Mouse (Mus musculus) midbrain, embryonic 15.5 days (tissue): Measurements from ENCODE around the gene Suco. TPM values are rescaled to one million over a fixed set of nuclear protein-coding genes. Genes with fewer than 3 reads are reported as not detected.
A peak's percentile ranks its signal among the peaks of the same experiment; 100 is the strongest.

Experiments
- ATAC-seq: fragments of 200-750 bp; cut with Nextera tagmentation; replicated peaks from 2 replicates; pipeline ENCODE4 v1.8.0; 2017; ENCODE audit warnings: moderate TSS enrichment
- H3K27ac ChIP-seq: fragments of 300-500 bp; sonication (generic); 2 replicates; pipeline ENCODE4 v1.5.1; 2015; ENCODE audit warnings: mild to moderate bottlenecking, inconsistent platforms
- H3K27me3 ChIP-seq: fragments of 300-500 bp; sonication (generic); replicated peaks from 2 replicates; pipeline ENCODE4 v1.6.1; 2015; ENCODE audit warnings: inconsistent platforms
- H3K36me3 ChIP-seq: fragments of 300-500 bp; sonication (generic); replicated peaks from 2 replicates; pipeline ENCODE4 v1.6.1; 2015; ENCODE audit warnings: inconsistent platforms
- H3K4me1 ChIP-seq: fragments of 300-500 bp; sonication (generic); 2 replicates; pipeline ENCODE4 v1.6.1; 2015; ENCODE audit warnings: inconsistent platforms
- H3K4me2 ChIP-seq: fragments of 300-500 bp; sonication (generic); 2 replicates; pipeline ENCODE4 v1.6.1; 2015; ENCODE audit warnings: inconsistent platforms, mild to moderate bottlenecking, moderate library complexity
- H3K4me3 ChIP-seq: fragments of 300-500 bp; sonication (generic); 2 replicates; pipeline ENCODE4 v1.5.1; 2015; ENCODE audit warnings: mild to moderate bottlenecking, inconsistent platforms
- H3K9ac ChIP-seq: fragments of 300-500 bp; sonication (generic); 2 replicates; pipeline ENCODE4 v1.6.1; 2015; ENCODE audit warnings: mild to moderate bottlenecking, inconsistent platforms
- H3K9me3 ChIP-seq: fragments of 300-500 bp; sonication (generic); 2 replicates; pipeline ENCODE4 v1.6.1; 2016; ENCODE audit warnings: inconsistent platforms
- WGBS: fragments of 180-500 bp; shearing (Covaris S2); methylation state at CpG from one replicate; pipeline ENCODE4 v1.1.7; 2015; ENCODE audit warnings: mixed read lengths; 5-methylcytosine and 5-hydroxymethylcytosine counted together
- polyA plus RNA-seq: library from polyadenylated mRNA; unstranded; fragments of >200 nt; fragmentation: Nextera tagmentation; extraction: Ambion mirVana; gene quantifications from 2 replicates; pipeline ENCODE4 v1.2.1, GENCODE M21; 2015

Gene Suco
- polyA plus RNA-seq, 1 experiment from 2014 or later, result 18.4 TPM

DNA sequence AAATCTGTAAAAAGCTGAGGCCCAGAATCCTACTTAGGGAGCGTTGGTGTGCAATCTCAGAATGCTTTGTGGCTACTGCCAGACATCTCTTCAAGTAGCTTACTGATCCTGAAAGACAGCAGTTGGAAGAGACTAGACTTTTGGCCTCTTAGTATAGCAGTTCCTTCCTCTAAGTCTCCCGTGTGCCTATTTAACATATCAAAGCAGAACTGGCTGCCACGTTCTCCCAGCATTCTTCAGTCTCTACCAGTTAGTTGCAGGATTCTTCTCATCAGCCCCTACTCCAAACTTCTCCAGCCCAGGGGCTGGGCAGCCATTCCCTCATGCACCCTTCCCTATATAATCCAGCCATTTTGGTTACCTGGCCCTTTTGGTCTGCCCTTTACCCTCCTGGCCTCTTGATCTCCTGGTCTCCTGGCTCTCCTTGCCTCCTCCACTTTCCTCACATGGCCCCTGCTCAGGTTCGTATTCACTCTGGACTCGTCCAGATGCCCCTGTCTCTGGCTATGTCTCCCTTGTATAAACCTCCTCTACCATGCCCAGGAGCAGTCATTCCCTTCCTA is 1.2 kb upstream of the Suco start:
- no peak for ATAC-seq
- Histone ChIP-seq H3K4me1 (peaks cover 29% of the 10 kb centered on the region), H3K4me3 (peak overlapping the region; percentile 96), H3K27me3 (no peaks in the 10 kb centered on the region), H3K9me3 (no peaks in the 10 kb centered on the region), H3K9ac (peak overlapping the region; percentile 31), H3K27ac (peak overlapping the region; percentile 65), H3K36me3 (no peaks in the 10 kb centered on the region), H3K4me2 (peak overlapping the region; percentile 94)
- 19% methylated on average over 5 of the region's 5 CpGs for WGBS

DNA sequence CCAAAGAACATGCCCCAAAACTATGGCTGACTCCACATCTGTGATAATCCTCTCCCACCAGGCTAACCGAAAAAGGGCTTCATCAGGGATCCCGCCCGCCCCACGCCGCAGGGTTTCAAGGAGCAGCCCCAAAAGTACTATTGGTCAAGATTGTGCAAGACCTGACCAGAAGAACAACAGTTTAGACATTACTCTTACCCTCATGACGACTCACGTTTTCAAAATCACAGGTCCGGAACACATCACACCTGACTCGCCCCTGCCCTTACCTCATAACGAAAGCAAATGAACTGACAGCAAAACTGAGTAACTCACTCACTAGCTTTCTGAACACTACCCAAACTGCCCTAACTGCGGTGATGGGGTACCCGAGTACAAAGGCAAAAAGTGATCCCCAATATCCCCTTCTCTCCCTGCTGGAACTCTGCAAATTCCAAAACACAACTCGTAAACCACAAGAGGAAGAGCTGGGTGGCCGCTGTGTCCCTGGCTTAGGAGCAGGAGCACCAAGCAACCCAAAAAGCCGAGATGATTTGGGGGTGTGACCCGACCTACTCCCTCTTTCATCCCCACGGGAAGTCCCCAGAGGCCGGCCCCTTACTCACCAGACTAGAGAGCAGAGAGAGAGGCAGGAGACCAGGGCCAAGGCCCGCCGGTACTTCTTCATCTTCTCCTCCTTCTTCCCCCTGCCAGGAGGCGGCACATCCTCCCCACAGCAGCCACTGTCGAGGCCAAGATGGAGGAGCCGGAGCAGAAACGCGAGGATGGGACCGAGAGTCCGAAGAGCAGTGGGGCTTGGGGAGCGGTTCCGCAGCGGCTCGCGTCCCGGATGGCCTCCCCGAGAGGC is 553 bp downstream of the Suco start:
- no peaks in the 10 kb centered on the region for H3K27me3 ChIP-seq
- under 1% methylated on average over 34 of the region's 34 CpGs for WGBS
- peak overlapping the region; percentile 94 for H3K4me2 ChIP-seq
- H3K9ac ChIP-seq, result peak overlapping the region; percentile 93
- peak overlapping the region; percentile 98 for H3K27ac ChIP-seq
- no peaks in the 10 kb centered on the region for H3K9me3 ChIP-seq
- peaks cover 29% of the 10 kb centered on the region for H3K4me1 ChIP-seq
- ATAC-seq, result peak; percentile 54
- peak overlapping the region; percentile 96 for H3K4me3 ChIP-seq
- H3K36me3 ChIP-seq, result no peaks in the 10 kb centered on the region

DNA sequence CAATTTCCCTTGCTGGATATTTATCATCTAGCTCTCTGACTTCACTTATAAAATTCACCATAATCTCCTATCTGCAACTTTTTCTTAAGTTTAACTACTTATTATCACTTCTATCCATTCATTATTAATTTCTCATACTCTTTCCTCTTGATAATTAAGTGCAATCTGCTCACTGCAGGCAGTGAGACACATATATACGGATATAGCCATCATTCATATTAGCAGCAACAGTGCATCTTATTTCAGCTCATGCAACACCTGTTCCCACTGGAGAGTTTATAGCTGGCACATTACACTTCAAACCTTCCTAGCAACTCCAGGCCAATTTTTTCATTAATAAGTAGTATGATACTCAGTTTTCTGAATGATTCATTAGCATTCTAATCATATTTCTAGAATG is 7.1 kb downstream of the Suco start:
- Histone ChIP-seq H3K36me3 (no peaks in the 10 kb centered on the region), H3K9ac (no peak overlapping the region), H3K9me3 (no peaks in the 10 kb centered on the region), H3K27me3 (no peaks in the 10 kb centered on the region), H3K4me2 (no peak overlapping the region), H3K27ac (no peak overlapping the region), H3K4me1 (peaks cover 9% of the 10 kb centered on the region), H3K4me3 (no peak overlapping the region)
- ATAC-seq, result no peak
- 85% methylated on average over 1 of the region's 1 CpGs for WGBS

DNA sequence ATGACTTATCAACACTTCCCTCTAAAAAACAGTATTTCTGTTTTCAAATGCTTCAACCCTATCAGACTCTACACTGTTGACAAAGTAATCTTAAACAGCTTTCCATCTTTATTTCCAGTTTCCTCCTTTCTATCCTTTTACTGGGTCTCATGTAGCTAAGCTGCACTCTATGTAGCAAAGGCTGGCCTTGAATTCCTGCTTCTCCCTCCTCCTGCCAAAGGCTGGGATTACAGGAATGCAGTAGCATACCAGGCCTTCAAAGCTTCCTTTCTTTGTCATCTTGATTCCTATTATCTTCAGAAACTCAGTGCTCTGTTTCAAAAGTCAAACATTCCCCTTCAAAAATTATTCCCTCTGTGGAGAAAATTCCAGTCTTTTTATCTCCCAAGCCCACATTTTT is 8.1 kb downstream of the Suco start:
- no peak overlapping the region for H3K4me2 ChIP-seq
- no peaks in the 10 kb centered on the region for H3K36me3 ChIP-seq
- H3K27ac ChIP-seq, result no peak overlapping the region
- ATAC-seq, result no peak
- H3K4me1 ChIP-seq, result no peaks in the 10 kb centered on the region
- H3K4me3 ChIP-seq, result no peak overlapping the region
- no peaks in the 10 kb centered on the region for H3K27me3 ChIP-seq
- H3K9ac ChIP-seq, result no peak overlapping the region
- H3K9me3 ChIP-seq, result no peaks in the 10 kb centered on the region

GRCm38 (mm10) chr1:161863742-161864141 is 12.7 kb downstream of the Suco start:
- H3K4me3 ChIP-seq, result no peak overlapping the region
- H3K27me3 ChIP-seq, result no peaks in the 10 kb centered on the region
- no peaks in the 10 kb centered on the region for H3K36me3 ChIP-seq
- no peaks in the 10 kb centered on the region for H3K9me3 ChIP-seq
- no peak overlapping the region for H3K4me2 ChIP-seq
- H3K9ac ChIP-seq, result no peak overlapping the region
- no peak for ATAC-seq
- no peaks in the 10 kb centered on the region for H3K4me1 ChIP-seq
- H3K27ac ChIP-seq, result no peak overlapping the region
- WGBS, result 84% methylated on average over 2 of the region's 2 CpGs

DNA sequence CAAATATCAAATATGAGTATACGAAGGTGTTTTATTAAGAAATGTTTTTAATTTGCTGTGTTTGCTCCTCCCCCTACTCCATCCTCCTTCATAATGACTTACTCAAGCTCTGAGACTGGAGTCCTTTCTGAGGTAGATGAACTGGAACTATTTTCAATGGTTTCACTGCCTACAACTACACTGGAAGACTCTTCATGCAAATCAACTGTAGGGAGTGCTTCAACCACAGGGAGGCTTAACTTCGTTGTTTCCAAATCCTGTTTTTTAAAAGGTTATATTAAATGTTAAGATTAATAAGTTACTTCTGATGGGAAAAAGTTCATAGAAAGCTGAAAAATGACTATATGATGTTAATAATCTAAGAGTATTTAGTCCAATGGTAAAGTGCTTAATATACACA is 17.2 kb downstream of the Suco start:
- Histone ChIP-seq H3K4me1 (no peaks in the 10 kb centered on the region), H3K27me3 (no peaks in the 10 kb centered on the region), H3K9me3 (no peaks in the 10 kb centered on the region), H3K27ac (no peak overlapping the region), H3K4me3 (no peak overlapping the region), H3K9ac (no peak overlapping the region), H3K36me3 (no peaks in the 10 kb centered on the region; the same call in 1 of the 2 replicates), H3K4me2 (no peak overlapping the region)
- ATAC-seq, result no peak
- 97% methylated on average over 2 of the region's 2 CpGs for WGBS

- Histone ChIP-seq H3K4me1 (no peaks in the 10 kb centered on the region), H3K36me3 (peaks cover 14% of the 10 kb centered on the region), H3K4me3 (no peak overlapping the region), H3K9me3 (no peaks in the 10 kb centered on the region), H3K27ac (no peak overlapping the region), H3K27me3 (no peaks in the 10 kb centered on the region), H3K4me2 (no peak overlapping the region), H3K9ac (no peak overlapping the region)
- no peak for ATAC-seq
- 92% methylated on average over 2 of the region's 2 CpGs for whole genome bisulfite sequencing
These were observed 49.8 kb downstream of the Suco start for GRCm38 (mm10) chr1:161826677-161827076.

GRCm38 (mm10) chr1:161809428-161809827 is 67.1 kb downstream of the Suco start:
- Histone ChIP-seq H3K27me3 (no peaks in the 10 kb centered on the region), H3K36me3 (no peaks in the 10 kb centered on the region)
- WGBS, result 92% methylated on average over 5 of the region's 5 CpGs

GRCm38 (mm10) chr1:161808980-161809379 is 67.5 kb downstream of the Suco start:
- no peak overlapping the region for H3K27ac ChIP-seq
- H3K4me2 ChIP-seq, result no peak overlapping the region
- no peaks in the 10 kb centered on the region for H3K9me3 ChIP-seq
- H3K27me3 ChIP-seq, result no peaks in the 10 kb centered on the region
- no peak overlapping the region for H3K4me3 ChIP-seq
- no peak overlapping the region for H3K9ac ChIP-seq
- H3K36me3 ChIP-seq, result no peaks in the 10 kb centered on the region
- 82% methylated on average over 6 of the region's 6 CpGs for WGBS
- no peaks in the 10 kb centered on the region for H3K4me1 ChIP-seq
- no peak for ATAC-seq

More at GRCm38 (mm10) chr1:161809428-161809827, 67.1 kb downstream of the Suco start:
- Histone ChIP-seq H3K4me1 (no peaks in the 10 kb centered on the region), H3K9ac (no peak overlapping the region), H3K27ac (no peak overlapping the region), H3K4me3 (no peak overlapping the region), H3K9me3 (no peaks in the 10 kb centered on the region), H3K4me2 (no peak overlapping the region)
- no peak for ATAC-seq

DNA sequence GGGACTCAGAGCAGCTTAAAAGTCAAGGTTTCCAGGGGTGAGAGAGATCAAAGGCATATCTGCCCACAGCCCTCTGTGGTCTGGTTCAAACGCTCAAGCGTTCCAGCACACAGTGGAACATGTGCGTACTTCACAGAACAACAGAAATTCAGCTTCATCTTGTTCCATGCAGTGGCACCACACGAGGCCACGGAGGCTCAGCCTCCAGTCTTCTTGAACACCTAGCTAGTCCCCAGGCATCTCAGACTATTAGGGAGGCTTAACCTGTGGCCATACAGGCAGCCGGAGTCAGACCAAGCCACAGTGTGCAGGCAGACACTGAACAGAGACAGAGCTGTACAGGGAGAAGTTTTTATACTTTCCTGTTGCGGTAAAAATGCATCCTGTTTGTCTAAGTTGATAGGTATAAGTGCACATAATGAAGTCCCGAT is 71.9 kb downstream of the Suco start:
- Histone ChIP-seq H3K36me3 (no peaks in the 10 kb centered on the region), H3K4me1 (no peaks in the 10 kb centered on the region), H3K9ac (no peak overlapping the region), H3K4me3 (no peak overlapping the region), H3K9me3 (no peaks in the 10 kb centered on the region), H3K27me3 (no peaks in the 10 kb centered on the region), H3K27ac (no peak overlapping the region), H3K4me2 (no peak overlapping the region)
- 85% methylated on average over 8 of the region's 8 CpGs for WGBS
- ATAC-seq, result no peak

GRCm38 (mm10) chr1:161801321-161801720 is 75.2 kb downstream of the Suco start:
- ATAC-seq, result no peak
- Histone ChIP-seq H3K9me3 (no peaks in the 10 kb centered on the region), H3K4me2 (no peak overlapping the region), H3K4me1 (no peaks in the 10 kb centered on the region), H3K27me3 (no peaks in the 10 kb centered on the region), H3K4me3 (no peak overlapping the region), H3K9ac (no peak overlapping the region), H3K36me3 (no peaks in the 10 kb centered on the region), H3K27ac (no peak overlapping the region)
- 86% methylated on average over 2 of the region's 2 CpGs for WGBS

GRCm38 (mm10) chr1:161800256-161800655 is 76.2 kb downstream of the Suco start:
- Histone ChIP-seq H3K4me1 (no peaks in the 10 kb centered on the region), H3K4me2 (no peak overlapping the region), H3K9ac (no peak overlapping the region), H3K27ac (no peak overlapping the region), H3K27me3 (no peaks in the 10 kb centered on the region), H3K36me3 (no peaks in the 10 kb centered on the region), H3K4me3 (no peak overlapping the region), H3K9me3 (no peaks in the 10 kb centered on the region)
- no peak for ATAC-seq

GRCm38 (mm10) chr1:161799791-161800190 is 76.7 kb downstream of the Suco start:
- Histone ChIP-seq H3K4me1 (no peaks in the 10 kb centered on the region), H3K27me3 (no peaks in the 10 kb centered on the region), H3K36me3 (no peaks in the 10 kb centered on the region), H3K9me3 (no peaks in the 10 kb centered on the region), H3K4me2 (no peak overlapping the region), H3K9ac (no peak overlapping the region), H3K27ac (no peak overlapping the region), H3K4me3 (no peak overlapping the region)
- ATAC-seq, result no peak
